Mouse (Mus musculus): Measurements from ENCODE around the gene Wdr86.

The Wdr86 gene

DNA sequence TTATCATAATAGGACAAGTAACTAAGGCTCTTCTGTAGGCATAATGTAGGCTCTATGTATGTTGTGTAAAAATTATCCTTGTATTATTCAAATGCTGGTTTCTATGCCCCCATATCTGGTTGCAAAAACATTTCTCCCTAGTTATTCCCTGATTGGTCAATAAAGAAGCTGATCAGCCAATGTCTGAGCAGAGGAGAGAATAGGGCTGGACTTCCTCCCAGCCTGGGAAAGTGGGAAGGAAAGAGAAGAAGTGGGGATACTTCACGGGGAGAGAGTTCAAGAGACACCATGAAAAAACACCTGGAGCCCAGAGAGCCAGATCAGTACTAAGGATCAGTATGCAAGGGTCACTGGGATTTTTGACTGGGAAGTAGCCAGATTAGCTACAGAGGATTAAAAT, 49.1 kb downstream of the Wdr86 start:
- DNase-seq (ENCODE audit: low read depth, low spot score), result no peak
- no peaks in the 10 kb centered on the region for H3K36me3 ChIP-seq (ENCODE audit: control insufficient read depth, insufficient read depth, low read length, poor library complexity, severe bottlenecking)
- no peaks in the 10 kb centered on the region for H3K27me3 ChIP-seq (ENCODE audit: control insufficient read depth, insufficient read depth, low read length, poor library complexity, severe bottlenecking)

DNA sequence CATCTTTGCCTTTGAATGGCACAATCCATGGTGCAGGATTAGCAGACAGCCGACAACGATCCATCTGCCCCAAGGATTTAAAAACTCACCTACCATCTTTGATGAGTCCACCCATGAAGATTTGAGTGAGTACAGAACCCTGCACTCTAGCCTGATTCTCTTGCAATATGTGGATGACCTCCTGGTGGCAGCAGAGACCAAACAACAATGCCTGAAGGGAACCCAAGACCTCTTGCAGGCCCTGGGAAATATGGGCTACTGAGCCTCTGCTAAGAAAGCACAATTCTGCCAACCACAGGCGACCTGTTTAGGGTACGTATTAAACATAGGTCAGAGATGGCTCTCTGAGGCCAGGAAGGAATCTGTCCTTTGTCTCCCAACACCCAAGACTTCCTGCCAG, 56.3 kb downstream of the Wdr86 start:
- Histone ChIP-seq H3K27me3 (ENCODE audit: control insufficient read depth, insufficient read depth, low read length, poor library complexity, severe bottlenecking) (no peaks in the 10 kb centered on the region), H3K36me3 (ENCODE audit: control insufficient read depth, insufficient read depth, low read length, poor library complexity, severe bottlenecking) (no peaks in the 10 kb centered on the region)
- peak; percentile 88 for DNase-seq (ENCODE audit: low read depth, low spot score)
